Mouse (Mus musculus) heart, postnatal 0 days (tissue): ENCODE results near the gene Hax1.

Experiments used
- CTCF ChIP-seq: IDR thresholded peaks from 2 replicates; pipeline ENCODE4 v1.5.1; 2016; ENCODE audit warnings: antibody characterized with exemption, control low read depth, low read depth
- EP300 ChIP-seq: IDR thresholded peaks from 2 replicates; pipeline ENCODE4 v1.6.1; 2016; ENCODE audit warnings: antibody characterized with exemption, low read depth

GRCm38 (mm10) chr3:89994807-89995515 is 3.6 kb downstream of the Hax1 start:
- TF ChIP-seq CTCF = no peak
- TF ChIP-seq EP300 = no peak
